Mouse (Mus musculus) adrenal gland, adult 2 months (tissue): ENCODE data around the gene Wwox. TPM values are rescaled to one million over a fixed set of nuclear protein-coding genes. Genes with fewer than 3 reads are reported as not detected.
A peak's percentile ranks its signal among the peaks of the same experiment; 100 is the strongest.

Experiments
- DNase-seq: peaks from one replicate; pipeline ENCODE4 v3.0.0; 2021
- polyA plus RNA-seq: library from polyadenylated mRNA; depleted of rRNA; stranded (reverse); fragments of >200 nt; gene quantifications from 2 replicates; pipeline ENCODE4 v1.2.3, GENCODE M21; 2012
- total RNA-seq, 2 experiments: library from RNA; stranded (reverse); gene quantifications; 2 replicates each; pipeline ENCODE4 v1.2.3; 2021

The Wwox gene
- total and polyA plus RNA-seq, 3 experiments = 18.6 to 30.6 (median 24.5) TPM

DNA sequence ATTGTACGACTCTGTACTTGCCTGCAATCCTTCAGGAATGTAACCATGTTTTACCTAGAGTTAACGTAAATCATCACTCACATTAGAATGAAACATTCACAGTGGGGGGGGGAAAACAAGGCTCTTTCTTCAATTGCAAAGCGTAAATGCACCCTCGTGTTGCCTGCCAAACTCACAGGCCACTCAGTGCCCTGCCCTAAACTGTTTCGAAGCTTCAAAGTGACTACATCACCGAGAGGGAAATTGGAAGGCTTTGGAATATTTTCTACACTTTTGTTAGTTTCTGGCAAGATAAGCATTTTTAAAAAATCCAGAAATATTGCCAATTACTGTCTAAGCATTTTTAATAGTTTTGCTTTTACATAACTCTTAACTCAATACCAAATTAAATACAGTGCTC, 231.3 kb downstream of the Wwox start:
- no peak for DNase-seq

DNA sequence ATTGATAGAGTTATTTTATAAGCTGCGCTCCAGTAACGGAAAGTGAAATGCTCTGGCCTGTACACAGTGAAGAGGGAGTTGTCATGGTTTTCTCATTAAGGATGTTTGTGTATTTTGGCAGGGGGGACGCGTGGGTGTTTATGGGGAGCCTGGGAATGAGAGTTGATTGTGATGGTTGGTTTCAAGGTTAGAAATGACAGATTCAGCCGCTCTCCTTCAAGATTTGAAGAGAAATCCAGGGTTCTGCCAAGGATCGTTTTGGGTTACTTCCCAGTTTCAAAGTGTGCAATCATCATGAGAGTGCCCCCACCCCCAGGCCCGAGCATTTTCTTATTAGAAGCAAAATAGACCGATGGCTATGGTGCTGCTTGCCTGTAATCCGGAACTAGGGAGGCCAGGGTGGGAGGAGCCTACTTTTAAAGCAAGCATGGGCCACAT, 231.8 kb downstream of the Wwox start:
- DNase-seq = peak; percentile 25

DNA sequence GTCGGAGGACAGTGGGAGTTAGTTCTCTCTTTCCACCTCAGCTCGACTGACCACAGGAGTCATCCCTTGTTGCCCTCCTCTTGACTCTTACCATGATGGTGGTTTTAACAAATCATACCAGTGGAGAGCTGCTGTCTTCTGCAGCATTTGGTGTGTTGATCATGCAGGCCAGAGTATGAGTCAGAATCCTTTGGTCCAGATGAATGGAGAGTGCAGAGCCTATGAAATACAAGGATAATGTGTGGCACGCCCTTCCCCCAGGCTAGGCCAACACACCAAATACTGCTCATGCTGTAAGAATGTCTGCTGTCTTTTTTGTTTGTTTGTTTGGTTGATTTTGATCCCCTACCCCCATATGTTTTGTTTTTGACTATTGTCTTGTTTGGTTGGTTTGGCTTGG, 234.0 kb downstream of the Wwox start:
- DNase-seq = peak; percentile 42

DNA sequence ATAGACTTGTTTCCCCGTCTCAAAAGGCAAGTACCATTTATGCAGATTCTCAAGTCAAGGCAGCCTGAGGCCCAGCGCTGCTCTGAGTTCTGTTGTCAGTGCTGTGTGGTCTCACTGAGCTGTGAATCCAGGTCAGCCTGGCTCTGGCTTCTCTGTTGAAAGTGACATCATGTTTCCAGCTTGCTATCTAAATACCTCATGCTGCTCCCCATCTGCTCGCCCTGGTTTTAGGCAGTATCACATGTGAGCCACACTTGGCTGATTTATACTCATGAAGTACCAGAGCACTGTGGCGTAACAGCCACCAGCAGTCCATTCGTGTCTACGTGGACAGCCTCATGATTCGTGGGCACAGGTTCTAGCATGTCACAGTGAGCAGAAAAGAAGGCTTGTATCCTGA, 235.7 kb downstream of the Wwox start:
- DNase-seq = no peak

DNA sequence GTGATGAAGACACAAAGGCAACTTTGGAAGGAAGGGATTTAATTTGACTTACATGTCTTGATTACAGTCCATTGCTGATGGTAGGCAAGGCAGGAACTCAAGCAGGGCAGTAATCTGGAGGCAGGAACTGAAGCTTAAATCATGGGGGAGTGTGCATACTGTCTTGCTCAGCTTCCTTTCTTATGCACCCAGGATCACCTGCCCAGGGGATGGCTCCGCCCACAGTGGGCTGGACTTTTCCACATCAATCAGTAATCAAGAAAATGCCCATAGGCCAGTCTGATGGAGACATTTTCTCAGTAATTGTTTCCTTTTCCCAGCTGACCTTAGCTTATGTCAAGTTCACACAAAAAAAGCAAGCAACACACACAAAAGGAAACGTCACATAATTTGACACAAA, 237.5 kb downstream of the Wwox start:
- no peak for DNase-seq

DNA sequence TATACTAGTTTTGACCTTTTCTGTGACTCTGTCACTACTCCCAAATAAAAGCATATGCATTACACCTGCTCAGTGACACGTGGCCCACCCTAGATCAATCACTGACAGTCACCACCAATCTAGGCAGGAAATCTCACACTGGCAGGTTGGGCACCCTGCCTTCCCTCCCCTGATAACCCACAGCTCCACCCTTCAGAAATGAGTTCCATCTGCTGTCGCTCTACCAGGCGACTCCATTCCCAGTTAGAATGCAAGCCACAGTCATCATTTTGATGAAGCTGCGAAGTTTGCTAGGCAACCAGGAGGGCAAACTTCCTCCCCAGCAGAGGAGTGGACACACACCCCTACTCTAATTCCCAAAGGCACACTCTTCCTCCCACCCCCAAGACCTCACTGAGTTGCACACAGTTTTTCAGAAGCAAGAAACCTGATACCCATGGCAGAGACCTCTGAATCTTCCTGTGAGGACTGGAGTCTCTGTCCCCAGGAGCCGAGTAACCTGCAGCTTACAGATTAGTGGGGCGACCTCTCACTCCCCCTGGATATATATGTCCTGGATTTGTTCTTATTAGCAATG, 238.2 kb downstream of the Wwox start:
- DNase-seq = no peak

DNA sequence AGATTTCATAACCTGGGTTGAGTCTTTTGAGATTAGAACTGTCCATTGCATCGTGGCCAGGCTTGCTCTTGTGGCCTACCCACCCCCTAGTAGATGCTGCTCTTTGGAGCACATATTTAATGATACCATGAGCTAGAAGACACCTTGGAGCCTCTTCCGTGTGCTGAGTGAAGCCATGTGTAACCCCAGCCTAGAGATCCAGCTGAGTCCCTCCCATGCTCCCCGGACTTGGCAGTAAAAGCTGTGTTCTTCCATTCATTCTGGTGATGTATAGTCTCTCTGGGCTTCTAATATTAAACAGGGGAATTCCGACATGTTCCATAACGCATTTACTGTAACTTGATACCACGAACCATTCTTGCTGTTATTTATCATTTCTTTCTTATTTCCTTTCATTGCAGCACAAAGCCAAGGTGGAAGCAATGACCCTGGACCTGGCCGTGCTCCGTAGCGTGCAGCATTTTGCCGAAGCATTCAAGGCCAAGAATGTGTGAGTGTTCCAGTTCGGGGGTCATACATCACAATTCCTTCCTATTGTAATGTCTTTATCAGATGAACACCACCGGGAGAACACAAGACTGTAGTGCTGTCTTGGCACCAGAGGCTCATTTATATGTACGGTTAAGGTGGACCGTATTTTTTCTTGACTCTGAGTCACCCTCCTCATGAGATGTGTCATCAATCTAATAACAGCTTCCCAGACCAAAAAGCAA, 240.1 kb downstream of the Wwox start:
- peak; percentile 3 for DNase-seq

DNA sequence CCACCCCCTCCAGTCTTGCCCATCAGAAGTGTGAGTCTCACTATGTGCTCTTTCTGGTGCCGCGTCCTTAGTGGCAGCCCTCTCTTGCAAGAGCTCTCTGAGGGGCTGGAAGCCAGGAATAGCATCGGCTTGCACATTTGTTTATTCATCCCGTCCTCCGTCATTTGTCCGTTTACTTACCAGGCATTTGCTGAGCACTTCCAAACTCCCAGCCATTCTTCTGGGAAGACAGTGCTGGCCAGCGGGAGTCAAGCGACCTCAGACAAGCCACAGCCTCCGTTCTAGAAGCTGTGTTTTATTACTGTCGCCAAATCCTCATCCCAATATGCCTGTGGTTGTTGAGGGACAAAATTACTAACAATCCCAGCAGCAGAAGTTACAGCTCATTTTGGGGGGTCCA, 241.7 kb downstream of the Wwox start:
- DNase-seq = no peak

DNA sequence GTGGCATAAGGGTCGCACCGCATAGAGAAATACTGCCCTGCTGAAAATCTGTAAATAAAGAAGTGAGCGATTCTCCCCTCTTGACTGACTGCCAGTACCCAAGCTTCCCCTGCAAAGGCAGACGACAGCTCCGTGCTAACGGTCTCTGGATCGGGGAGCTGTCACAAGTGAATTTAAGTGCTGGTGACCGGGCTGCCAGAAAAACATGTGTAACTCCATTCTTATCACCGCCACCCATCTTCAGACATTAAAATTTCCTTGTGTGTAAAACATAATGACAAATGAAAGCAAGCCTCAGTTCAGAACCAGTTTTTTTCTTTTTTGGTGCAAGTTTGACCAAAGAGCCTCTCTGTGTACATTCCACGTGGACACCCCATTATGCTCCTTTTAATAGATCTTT, 242.7 kb downstream of the Wwox start:
- no peak for DNase-seq

DNA sequence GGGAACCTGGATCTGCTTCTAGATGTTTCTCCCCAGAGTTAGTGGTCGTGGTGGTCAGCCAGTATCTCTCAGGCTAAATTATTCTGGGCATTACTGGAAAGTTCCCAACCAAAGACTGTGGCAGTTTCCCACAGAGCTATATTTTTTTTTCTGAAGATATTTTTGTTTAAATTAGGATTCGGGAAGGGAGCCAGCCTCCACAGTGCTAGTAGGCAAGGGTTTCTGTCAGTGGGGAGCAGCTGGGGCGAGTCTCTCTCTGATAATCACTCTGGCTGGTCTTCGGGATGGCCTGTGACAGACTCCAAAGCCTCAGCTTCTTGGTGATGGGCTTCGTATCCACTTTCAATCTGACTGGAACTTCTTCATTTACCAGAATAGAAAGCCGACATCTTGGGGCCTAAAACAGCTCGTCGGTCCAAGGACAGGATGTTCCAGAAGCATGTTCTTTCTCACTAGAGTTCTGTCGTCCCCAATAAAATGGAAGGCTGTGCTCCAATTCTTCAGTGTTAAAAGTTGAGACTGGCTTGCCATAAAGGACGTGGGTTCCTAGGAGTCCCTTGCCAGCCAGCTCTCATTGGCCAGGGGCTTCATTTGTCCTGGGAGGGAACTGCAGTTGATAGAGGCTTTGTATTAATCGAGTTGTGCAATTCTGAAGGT, 244.7 kb downstream of the Wwox start:
- no peak for DNase-seq

DNA sequence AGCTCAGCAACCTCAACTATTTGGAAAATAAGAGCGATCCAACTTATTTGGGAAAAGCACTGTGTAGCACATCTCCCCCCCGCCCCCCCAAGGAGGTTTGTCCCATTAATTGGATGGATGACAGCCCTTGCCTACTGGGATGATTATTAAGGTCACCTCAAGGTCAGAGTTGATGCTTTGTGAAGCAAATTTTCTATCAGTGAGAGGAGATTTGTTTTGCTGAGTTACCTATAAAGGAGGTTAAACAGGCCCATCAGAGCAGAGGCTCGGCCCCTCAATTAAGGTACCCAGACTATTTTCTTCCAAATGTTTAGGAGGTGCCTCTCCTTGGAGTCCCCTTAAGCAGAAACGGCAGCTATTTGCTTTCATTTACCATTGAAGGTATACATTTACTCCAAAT, 247.0 kb downstream of the Wwox start:
- no peak for DNase-seq

DNA sequence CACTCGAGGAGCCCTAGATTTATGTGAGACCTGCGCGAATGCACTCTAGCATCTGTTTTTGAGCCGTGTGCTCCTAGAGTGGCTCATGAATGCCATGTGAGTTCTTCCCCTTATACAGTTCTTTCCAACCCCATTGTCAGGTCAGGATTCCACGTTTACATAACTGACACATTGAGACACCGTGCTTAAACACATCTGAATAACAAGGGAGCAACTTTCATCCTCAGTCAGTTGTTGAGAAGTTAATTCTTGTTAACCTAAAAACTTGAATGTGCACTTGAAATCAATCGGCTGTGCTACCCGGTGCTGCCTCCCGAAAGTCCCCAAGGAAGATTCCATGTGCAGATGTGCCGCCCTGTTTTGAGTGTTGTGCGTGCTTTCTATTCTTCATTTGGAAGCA, 249.3 kb downstream of the Wwox start:
- no peak for DNase-seq

DNA sequence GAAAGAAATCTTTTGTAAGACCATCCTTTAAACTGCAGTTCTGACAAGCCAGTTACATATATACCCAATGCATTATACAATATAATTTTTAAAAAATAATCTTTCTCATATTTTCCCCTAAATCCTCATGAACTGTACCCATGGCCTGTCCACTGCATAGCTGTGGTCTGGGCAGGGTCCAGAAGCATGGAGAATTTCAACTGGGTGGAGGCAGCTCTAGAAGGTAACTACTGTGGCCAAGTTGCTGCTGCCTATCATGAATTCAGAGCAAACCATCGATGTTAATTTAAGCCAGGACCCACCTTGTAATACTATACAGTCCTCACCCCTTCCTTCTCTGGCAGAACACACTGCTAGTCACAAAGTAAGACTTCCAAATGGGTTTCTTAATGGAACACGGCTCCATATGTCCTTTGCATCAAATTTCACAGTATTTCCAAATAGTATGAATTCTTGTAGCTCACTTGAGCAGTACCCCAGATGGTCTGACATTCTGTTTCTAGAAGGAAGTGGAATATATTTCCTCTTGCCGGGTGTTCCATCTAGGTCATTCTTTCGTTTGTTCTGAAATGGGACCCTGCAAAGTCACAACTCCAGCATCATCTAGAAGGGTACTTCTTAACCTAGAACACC, 255.2 kb downstream of the Wwox start:
- DNase-seq = no peak

DNA sequence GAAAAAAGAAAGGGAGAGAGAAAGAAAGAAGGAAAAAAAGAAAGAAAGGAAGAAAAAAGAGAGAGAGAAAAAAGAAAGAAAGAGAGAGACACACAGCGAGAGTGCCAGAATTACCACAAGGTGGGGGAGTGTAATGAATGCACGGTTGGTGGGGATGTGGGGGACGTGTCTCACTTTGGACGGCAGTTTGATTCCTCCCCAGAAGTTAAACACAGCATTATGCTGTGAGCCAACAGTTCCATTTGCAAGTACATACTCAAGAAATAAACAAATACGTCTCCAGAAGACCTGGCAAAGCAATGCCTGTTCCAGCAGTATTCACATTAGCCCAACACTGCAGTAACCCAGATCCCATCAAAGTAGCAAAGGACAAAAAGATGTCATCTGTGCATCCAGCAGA, 264.1 kb downstream of the Wwox start:
- no peak for DNase-seq

DNA sequence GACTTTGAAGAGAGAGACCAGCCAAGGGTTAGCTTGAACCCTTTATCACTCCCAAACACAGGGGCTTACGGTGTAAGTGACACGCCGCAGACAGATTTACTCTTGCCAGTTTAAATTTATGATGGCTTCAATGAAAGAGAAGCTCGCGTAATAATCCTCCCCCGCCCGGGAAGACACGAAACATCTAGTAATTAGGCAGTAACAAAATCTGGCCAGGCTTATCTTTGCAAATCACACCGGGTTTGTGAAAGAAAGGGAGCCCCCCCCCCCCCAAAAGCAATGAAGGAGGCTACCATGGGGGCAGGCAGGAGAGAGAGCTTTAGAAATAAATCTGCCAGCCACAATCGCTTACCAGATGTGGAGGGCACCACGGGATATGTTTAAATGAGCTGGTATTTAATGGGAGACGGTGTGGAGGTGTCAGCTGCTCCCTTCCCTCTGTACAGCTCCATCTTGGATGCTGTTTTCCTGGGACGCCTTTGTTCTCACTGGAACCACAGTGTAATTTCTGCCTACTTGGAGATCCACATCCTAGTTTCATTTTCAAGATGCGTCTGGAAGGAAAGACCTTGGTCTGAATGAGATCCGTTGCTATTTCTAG, 268.2 kb downstream of the Wwox start:
- peak; percentile 58 for DNase-seq

DNA sequence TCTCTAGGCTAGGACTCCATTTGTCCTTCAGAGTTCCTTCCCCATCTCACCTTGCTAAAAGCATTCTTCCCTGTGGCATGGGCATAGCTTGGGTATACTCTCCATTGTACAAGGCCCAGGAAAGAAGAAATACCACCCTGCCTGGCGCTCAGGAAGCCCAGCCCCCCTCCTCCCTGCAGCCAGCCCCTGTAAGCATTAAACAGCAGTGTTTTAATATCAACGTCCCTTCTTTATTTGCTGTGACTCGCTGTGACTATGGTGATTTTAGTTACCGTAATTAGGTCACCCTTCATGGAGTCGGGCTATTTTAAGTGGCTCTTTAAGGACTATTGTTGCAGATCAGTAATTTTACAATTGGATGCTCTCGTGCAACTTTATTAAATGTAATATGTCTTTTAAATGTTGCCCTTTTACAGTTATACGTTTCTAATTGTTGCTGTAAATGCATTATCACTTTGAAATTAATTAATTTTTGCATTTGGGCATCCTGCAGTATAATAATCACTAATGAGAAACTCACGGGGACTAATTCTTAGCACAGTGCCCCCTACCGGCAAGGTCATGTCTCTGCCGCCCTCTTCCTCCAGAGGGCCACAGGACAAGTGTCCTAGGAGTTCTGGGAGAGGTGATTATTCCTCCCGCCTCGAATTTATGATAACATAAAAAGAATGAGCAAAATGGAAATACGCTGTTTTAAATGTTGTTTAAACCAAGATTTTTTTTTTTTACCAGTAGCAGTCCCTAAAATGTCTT, 276.0 kb downstream of the Wwox start:
- peak; percentile 6 for DNase-seq

DNA sequence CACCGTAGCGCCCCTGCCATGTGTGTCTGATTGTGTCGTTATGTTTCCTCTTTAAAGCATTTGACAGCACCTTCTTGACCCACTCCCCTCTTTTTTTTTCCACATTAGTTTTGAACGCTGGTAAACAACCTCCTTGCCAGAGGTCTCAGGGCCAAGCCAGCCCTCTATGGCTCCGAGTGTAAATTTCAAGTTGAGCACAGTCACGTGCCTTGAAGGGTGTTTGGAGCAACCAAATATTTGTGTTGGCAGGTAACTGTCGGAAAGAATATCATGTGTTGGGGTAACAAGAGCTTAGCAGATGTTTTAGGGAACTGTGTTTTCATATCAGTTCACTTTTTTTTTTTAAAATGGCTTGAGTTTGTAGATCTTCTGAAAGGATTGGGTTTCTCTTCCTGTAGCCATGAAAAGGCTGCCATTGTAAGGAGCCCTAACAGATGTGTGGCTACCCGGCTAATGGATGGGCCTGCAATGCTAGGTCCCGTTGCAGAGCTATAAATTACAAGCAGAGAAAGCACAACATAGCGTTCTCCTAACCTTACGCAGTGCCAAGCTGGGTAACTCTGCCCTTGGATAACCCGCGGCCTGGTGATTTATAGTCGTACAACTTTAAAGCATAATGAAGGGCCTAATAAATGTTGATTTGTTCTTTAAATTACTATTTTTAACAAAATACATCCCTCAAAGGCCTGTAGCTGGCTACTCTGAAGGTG, 277.2 kb downstream of the Wwox start:
- peak; percentile 68 for DNase-seq

DNA sequence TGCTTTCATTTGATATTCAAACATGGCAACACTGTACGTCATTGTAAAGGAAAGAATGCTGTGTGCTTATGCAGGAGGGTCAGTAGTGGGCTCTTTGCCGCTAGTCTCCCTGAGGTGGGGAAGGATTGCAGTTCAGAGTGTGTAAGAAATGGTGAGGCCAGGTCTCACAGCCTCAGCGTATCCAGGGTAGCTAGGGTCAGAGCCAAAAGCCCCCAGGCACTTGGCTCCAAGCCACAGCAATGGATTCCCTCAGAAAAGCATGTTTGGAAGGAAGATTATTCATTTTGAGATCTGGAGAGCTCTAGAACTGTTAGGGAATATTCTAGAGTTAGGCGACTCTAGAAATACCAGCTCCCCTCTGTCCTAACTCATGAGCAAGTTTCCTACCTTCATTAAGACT, 279.4 kb downstream of the Wwox start:
- DNase-seq = no peak

DNA sequence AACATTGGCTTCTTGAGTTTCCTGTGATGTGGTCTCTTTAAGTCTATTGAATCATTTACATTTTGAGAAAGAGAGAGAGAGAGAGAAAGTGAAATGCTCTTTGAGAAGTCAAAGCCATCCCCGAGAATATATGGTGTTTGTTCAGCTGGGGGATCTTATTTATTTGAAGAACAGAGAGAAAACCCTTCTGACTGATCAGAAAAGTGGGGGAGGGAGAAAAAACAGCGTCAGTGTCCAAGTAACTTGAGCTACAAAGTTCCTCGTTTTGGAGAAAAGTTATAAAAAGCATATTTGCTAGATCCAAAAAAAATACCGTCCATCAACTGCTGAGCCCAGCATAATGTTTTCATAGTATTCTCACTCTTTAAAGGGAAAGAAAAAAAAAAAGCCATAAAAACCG, 283.2 kb downstream of the Wwox start:
- DNase-seq = no peak

DNA sequence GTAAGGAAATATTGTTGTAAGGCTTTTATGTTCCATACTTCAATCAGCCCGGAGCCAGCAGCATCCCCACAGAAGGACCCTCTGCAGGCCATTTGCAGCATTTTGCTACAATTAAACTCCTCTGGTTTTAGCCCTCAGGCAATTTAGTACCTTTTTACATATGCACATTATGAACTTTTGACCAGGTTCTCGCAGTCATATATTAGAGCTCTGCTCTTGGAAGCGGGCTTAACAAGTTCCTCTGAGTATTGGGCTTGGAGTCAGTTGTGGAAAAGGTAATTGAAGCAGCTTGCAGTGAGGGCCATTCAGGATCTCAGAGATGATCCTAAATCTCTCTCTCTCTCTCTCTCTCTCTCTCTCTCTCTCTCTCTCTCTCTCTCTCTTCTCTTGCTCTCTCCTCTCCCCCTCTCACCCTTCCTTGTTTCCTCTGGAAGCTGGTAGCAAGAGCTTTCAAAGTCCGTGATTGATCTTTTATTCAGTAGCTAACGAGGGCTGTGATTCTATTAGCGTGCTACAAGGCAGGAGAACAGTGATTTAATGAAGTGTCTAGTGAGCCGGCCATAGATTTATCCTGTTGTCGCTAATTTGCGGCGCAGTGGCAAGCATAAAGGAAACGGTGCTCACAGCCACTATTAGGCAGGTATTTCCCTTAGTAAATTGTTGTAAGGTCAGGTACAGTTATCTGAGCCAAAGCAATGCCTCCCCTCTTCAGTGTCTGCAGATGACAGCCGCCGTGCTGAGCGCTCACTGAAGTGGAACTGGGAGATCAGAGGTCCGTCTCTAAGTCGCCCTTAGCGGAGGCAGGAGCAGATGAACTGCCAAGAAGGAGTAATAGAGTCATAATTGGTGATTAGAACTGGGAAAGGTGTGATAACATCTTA, 292.0 kb downstream of the Wwox start:
- DNase-seq = no peak
